ENCODE assay signal across 8 mouse cellular contexts in the genomic region with DNA sequence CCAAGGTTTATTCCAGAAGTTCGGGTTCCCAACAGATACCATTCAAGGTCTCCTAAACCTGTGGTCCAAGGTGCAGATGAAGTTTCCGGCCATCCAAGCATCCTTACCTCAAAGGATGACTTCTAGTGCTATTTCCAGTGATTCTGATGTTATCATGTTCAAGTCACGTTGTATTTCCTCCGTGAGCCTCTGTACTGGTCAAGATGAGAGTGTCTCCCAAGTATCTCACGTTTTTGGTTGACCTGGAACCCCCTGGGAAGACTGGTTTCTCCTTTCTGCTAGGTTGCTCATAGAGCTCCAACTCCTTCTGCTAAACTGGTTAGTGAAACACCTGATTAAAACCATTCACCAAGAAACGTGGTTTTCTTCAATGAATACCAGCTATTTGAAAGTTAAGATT. TPM values are rescaled to one million over a fixed set of nuclear protein-coding genes. Genes with fewer than 3 reads are reported as not detected.
DNase-seq lines count a peak whose midpoint lies in the region; ATAC-seq and TF ChIP-seq lines count a peak whose summit lies in the region.

No protein-coding gene starts in this region.

- no peaks in the 10 kb centered on the region for H3K36me3 ChIP-seq in heart, embryonic 14.5 days (ENCODE audit: control insufficient read depth, insufficient read depth, low read length)
- H3K36me3 ChIP-seq in heart, embryonic 12.5 days = no peaks in the 10 kb centered on the region
- no peaks in the 10 kb centered on the region for H3K36me3 ChIP-seq in midbrain, embryonic 11.5 days (ENCODE audit: control insufficient read depth, insufficient read depth, low read length)
- no peaks in the 10 kb centered on the region for H3K36me3 ChIP-seq in midbrain, embryonic 10.5 days
- H3K36me3 ChIP-seq in intestine, postnatal 0 days (ENCODE audit: control insufficient read depth, insufficient read depth) = no peaks in the 10 kb centered on the region

- H3K9ac ChIP-seq in heart, embryonic 14.5 days (ENCODE audit: low read length) = no peak overlapping the region
- no peak overlapping the region for H3K9ac ChIP-seq in heart, embryonic 12.5 days
- no peak overlapping the region for H3K9ac ChIP-seq in midbrain, embryonic 11.5 days (ENCODE audit: low read length)
- no peak overlapping the region for H3K9ac ChIP-seq in intestine, postnatal 0 days (ENCODE audit: low read depth, low read length)

- no peak for ATAC-seq in heart, embryonic 14.5 days (ENCODE audit: insufficient number of reproducible peaks, insufficient read depth, low FRiP score, low read depth)
- no peak for ATAC-seq in heart, embryonic 12.5 days (ENCODE audit: insufficient number of reproducible peaks, low FRiP score)
- no peak for ATAC-seq in midbrain, embryonic 11.5 days (ENCODE audit: low FRiP score)
- no peak for ATAC-seq in intestine, postnatal 0 days
- ATAC-seq in frontal cortex, adult (ENCODE audit: low TSS enrichment) = no peak

- H3K27me3 ChIP-seq in heart, embryonic 14.5 days (ENCODE audit: control insufficient read depth, insufficient read depth, low read length) = 0 out of 2 replicates have a peak, but pooled peaks cover 4% of the 10 kb centered on the region
- 0 out of 2 replicates have a peak, but pooled peaks cover 3% of the 10 kb centered on the region for H3K27me3 ChIP-seq in heart, embryonic 12.5 days (replicated peaks)
- peaks cover 3% of the 10 kb centered on the region; the same call in 1 of the 2 replicates for H3K27me3 ChIP-seq in midbrain, embryonic 11.5 days (ENCODE audit: control insufficient read depth, insufficient read depth, low read length)
- H3K27me3 ChIP-seq in midbrain, embryonic 10.5 days (ENCODE audit: low read depth, poor library complexity, severe bottlenecking) = peaks cover 13% of the 10 kb centered on the region
- H3K27me3 ChIP-seq in intestine, postnatal 0 days (replicated peaks; ENCODE audit: control insufficient read depth, insufficient read depth, low read length) = no peaks in the 10 kb centered on the region

- peak overlapping the region; percentile 88; the same call in 1 of the 2 replicates for H3K4me2 ChIP-seq in heart, embryonic 14.5 days (ENCODE audit: low read length)
- no peak overlapping the region for H3K4me2 ChIP-seq in heart, embryonic 12.5 days
- no peak overlapping the region for H3K4me2 ChIP-seq in midbrain, embryonic 11.5 days
- peak overlapping the region; percentile 92; the same call in 1 of the 2 replicates for H3K4me2 ChIP-seq in intestine, postnatal 0 days (replicated peaks; ENCODE audit: low read depth)

- H3K4me3 ChIP-seq in heart, embryonic 14.5 days (ENCODE audit: control insufficient read depth in 1 of 2, insufficient read depth in 1 of 2, low read depth in 1 of 2, low read length in 2 of 2) = no peak overlapping the region
- H3K4me3 ChIP-seq in heart, embryonic 12.5 days = no peak overlapping the region
- no peak overlapping the region for H3K4me3 ChIP-seq in midbrain, embryonic 11.5 days (ENCODE audit: low read depth, low read length)
- H3K4me3 ChIP-seq in midbrain, embryonic 10.5 days = no peak overlapping the region
- H3K4me3 ChIP-seq in intestine, postnatal 0 days (ENCODE audit: low read depth, low read length) = no peak overlapping the region

- DNase-seq in midbrain, embryonic 11.5 days (ENCODE audit: low spot score, missing footprints) = peak; percentile 82
- DNase-seq in midbrain, embryonic 10.5 days (ENCODE audit: low spot score) = no peak
- peak; percentile 15 for DNase-seq in naive thymus-derived CD4-positive, alpha-beta T cell, adult 2 months (ENCODE audit: low read depth)
- no peak for DNase-seq in retina, embryonic 14.5 days (ENCODE audit: low spot score)

- 33% methylated on average over 6 of the region's 6 CpGs for WGBS in heart, embryonic 14.5 days
- WGBS in heart, embryonic 12.5 days = 34% methylated on average over 6 of the region's 6 CpGs
- 43% methylated on average over 6 of the region's 6 CpGs for WGBS in midbrain, embryonic 11.5 days
- WGBS in midbrain, embryonic 10.5 days = 46% methylated on average over 6 of the region's 6 CpGs
- WGBS in intestine, postnatal 0 days = 41% methylated on average over 6 of the region's 6 CpGs

- no peak overlapping the region for H3K27ac ChIP-seq in heart, embryonic 14.5 days (replicated peaks in 1 of 2; ENCODE audit: control insufficient read depth in 1 of 2, insufficient read depth in 1 of 2, low read depth in 2 of 2, low read length in 2 of 2)
- no peak overlapping the region for H3K27ac ChIP-seq in heart, embryonic 12.5 days (ENCODE audit: poor library complexity, severe bottlenecking)
- H3K27ac ChIP-seq in midbrain, embryonic 11.5 days (ENCODE audit: low read depth, low read length) = no peak overlapping the region
- H3K27ac ChIP-seq in midbrain, embryonic 10.5 days (replicated peaks) = no peak overlapping the region
- no peak overlapping the region for H3K27ac ChIP-seq in intestine, postnatal 0 days (ENCODE audit: low read depth, low read length)

- no peaks in the 10 kb centered on the region for H3K9me3 ChIP-seq in heart, embryonic 14.5 days (ENCODE audit: control insufficient read depth, low read length)
- 0 out of 2 replicates have a peak, but pooled peaks cover 2% of the 10 kb centered on the region for H3K9me3 ChIP-seq in heart, embryonic 12.5 days (replicated peaks)
- H3K9me3 ChIP-seq in midbrain, embryonic 11.5 days (ENCODE audit: control insufficient read depth, low read length) = no peaks in the 10 kb centered on the region
- H3K9me3 ChIP-seq in midbrain, embryonic 10.5 days (replicated peaks) = no peaks in the 10 kb centered on the region
- no peaks in the 10 kb centered on the region for H3K9me3 ChIP-seq in intestine, postnatal 0 days (ENCODE audit: control insufficient read depth)

- no peak for TF ChIP-seq CTCF in intestine, postnatal 0 days (IDR thresholded peaks at IDR 0.05; ENCODE audit: low read depth)

- no peaks in the 10 kb centered on the region for H3K4me1 ChIP-seq in heart, embryonic 14.5 days (ENCODE audit: control insufficient read depth in 2 of 2, insufficient read depth in 2 of 2, low read length in 2 of 2)
- 0 out of 2 replicates have a peak, but pooled peaks cover 8% of the 10 kb centered on the region for H3K4me1 ChIP-seq in heart, embryonic 12.5 days (replicated peaks)
- no peaks in the 10 kb centered on the region for H3K4me1 ChIP-seq in midbrain, embryonic 11.5 days (ENCODE audit: control insufficient read depth, insufficient read depth, low read length)
- peaks cover 4% of the 10 kb centered on the region; the same call in 1 of the 2 replicates for H3K4me1 ChIP-seq in midbrain, embryonic 10.5 days
- H3K4me1 ChIP-seq in intestine, postnatal 0 days (replicated peaks; ENCODE audit: control insufficient read depth, insufficient read depth, low read length) = no peaks in the 10 kb centered on the region

RNA-seq across cellular contexts. Expression of gene Asb13, which starts 0.7 kb away (rescaled TPM):
- 4.4 and 6.8 TPM in 2 replicates for polyA plus RNA-seq in heart, embryonic 14.5 days (2014; fragmentation: Nextera tagmentation; extraction: Ambion mirVana)
- polyA plus RNA-seq in heart, embryonic 12.5 days (2016; fragmentation: Nextera tagmentation; extraction: Ambion mirVana) = 4.6 and 4.8 TPM in 2 replicates
- polyA plus RNA-seq in midbrain, embryonic 11.5 days (2014; fragmentation: Nextera tagmentation; extraction: Ambion mirVana) = 9.6 and 9.7 TPM in 2 replicates
- polyA plus RNA-seq in midbrain, embryonic 10.5 days (2016; fragmentation: Nextera tagmentation; extraction: Ambion mirVana) = 15.2 and 16.7 TPM in 2 replicates
- polyA plus RNA-seq in intestine, postnatal 0 days (2015; fragmentation: Nextera tagmentation; extraction: Ambion mirVana) = 3.4 and 4.2 TPM in 2 replicates

RNA-seq across cellular contexts. Expression of gene Fam208b, which starts 22.2 kb away (rescaled TPM):
- 11.2 and 11.9 TPM in 2 replicates for polyA plus RNA-seq in heart, embryonic 14.5 days (2014; fragmentation: Nextera tagmentation; extraction: Ambion mirVana)
- polyA plus RNA-seq in heart, embryonic 12.5 days (2016; fragmentation: Nextera tagmentation; extraction: Ambion mirVana) = 15.3 and 16.2 TPM in 2 replicates
- 20.5 and 24.6 TPM in 2 replicates for polyA plus RNA-seq in midbrain, embryonic 11.5 days (2014; fragmentation: Nextera tagmentation; extraction: Ambion mirVana)
- 16.9 and 17.8 TPM in 2 replicates for polyA plus RNA-seq in midbrain, embryonic 10.5 days (2016; fragmentation: Nextera tagmentation; extraction: Ambion mirVana)
- polyA plus RNA-seq in intestine, postnatal 0 days (2015; fragmentation: Nextera tagmentation; extraction: Ambion mirVana) = 4.8 and 5.0 TPM in 2 replicates

Comparison
In these comparisons a context has a peak if more than half of its experiments do, and no peak if none do; other contexts are left out.
1. H3K4me2 ChIP-seq: peak in heart, embryonic 14.5 days (single experiment) and intestine, postnatal 0 days (single experiment); none in heart, embryonic 12.5 days (single experiment) and midbrain, embryonic 11.5 days (single experiment).
2. DNase-seq: peak in midbrain, embryonic 11.5 days (single experiment) and naive thymus-derived CD4-positive, alpha-beta T cell, adult 2 months (single experiment); none in midbrain, embryonic 10.5 days (single experiment) and retina, embryonic 14.5 days (single experiment).